Mouse (Mus musculus): ENCODE data around the gene Etv2.

- no peak for TF ChIP-seq CTCF (IDR thresholded peaks at IDR 0.05; ENCODE audit: insufficient read depth, low read depth, low read length)
- no peak for TF ChIP-seq POLR2A (IDR thresholded peaks at IDR 0.05; ENCODE audit: insufficient read depth, low read depth, low read length)
Measured at GRCm38 (mm10) chr7:30604424-30604823, 31.2 kb downstream of the Etv2 start.

Data from olfactory bulb, adult 2 months (tissue).